Mouse (Mus musculus): ENCODE results near the gene Prpf8. TPM values are rescaled to one million over a fixed set of nuclear protein-coding genes. Genes with fewer than 3 reads are reported as not detected.
"Not testable (repeated sequence)": the region's sequence is repeated elsewhere in the genome, so short reads cannot be mapped to it uniquely, and the experiment has no call there.

Gene Prpf8
- polyA plus RNA-seq, 1 experiment from 2014 or later = 81.6 TPM

- 94% methylated on average over 8 of the region's 8 CpGs for WGBS
- Histone ChIP-seq H3K27me3 (peaks cover 8% of the 10 kb centered on the region), H3K4me1 (peaks cover 20% of the 10 kb centered on the region), H3K4me3 (no peak overlapping the region), H3K36me3 (peaks cover 25% of the 10 kb centered on the region), H3K4me2 (replicated peaks) (no peak overlapping the region), H3K27ac (replicated peaks) (no peak overlapping the region), H3K9ac (replicated peaks) (no peak overlapping the region), H3K9me3 (no peaks in the 10 kb centered on the region)
- ATAC-seq (ENCODE audit: low FRiP score, low read depth) = no peak
Observed at GRCm38 (mm10) chr11:75452081-75452480, 34.5 kb upstream of the Prpf8 start.

- Histone ChIP-seq H3K27me3 (peaks cover 8% of the 10 kb centered on the region), H3K4me2 (replicated peaks) (peak overlapping the region; percentile 93), H3K9me3 (no peaks in the 10 kb centered on the region), H3K4me1 (peaks cover 20% of the 10 kb centered on the region), H3K27ac (replicated peaks) (no peak overlapping the region), H3K4me3 (no peak overlapping the region), H3K9ac (replicated peaks) (peak overlapping the region; percentile 67; the same call in 1 of the 2 replicates), H3K36me3 (peaks cover 18% of the 10 kb centered on the region)
- WGBS = 93% methylated on average over 31 of the region's 31 CpGs
- no peak for ATAC-seq (ENCODE audit: low FRiP score, low read depth)
Observed at GRCm38 (mm10) chr11:75452812-75453557, 33.6 kb upstream of the Prpf8 start.

GRCm38 (mm10) chr11:75453991-75454930, 32.4 kb upstream of the Prpf8 start, which contains the start of gene Wdr81:
TSS of gene Wdr81 (minus strand) at chr11:75454717.
- H3K4me2 ChIP-seq (replicated peaks) = peak within 1 kb of the TSS; percentile 93
- peak within 1 kb of the TSS; percentile 12 for H3K27ac ChIP-seq (replicated peaks)
- peak; percentile 95 for ATAC-seq (ENCODE audit: low FRiP score, low read depth)
- H3K36me3 ChIP-seq = peaks cover 6% of the 10 kb centered on the region
- H3K4me1 ChIP-seq = peaks cover 20% of the 10 kb centered on the region
- peak within 1 kb of the TSS; percentile 61 for H3K4me3 ChIP-seq
- peaks cover 8% of the 10 kb centered on the region for H3K27me3 ChIP-seq
- no peaks in the 10 kb centered on the region for H3K9me3 ChIP-seq
- H3K9ac ChIP-seq (replicated peaks) = peak within 1 kb of the TSS; percentile 67
- WGBS = 4% methylated on average over 56 of the region's 56 CpGs

GRCm38 (mm10) chr11:75455041-75455736, 31.4 kb upstream of the Prpf8 start:
- H3K27me3 ChIP-seq = peaks cover 8% of the 10 kb centered on the region
- peak overlapping the region; percentile 67 for H3K9ac ChIP-seq (replicated peaks)
- no peaks in the 10 kb centered on the region; the same call in none of the 2 replicates for H3K36me3 ChIP-seq
- H3K4me1 ChIP-seq = peaks cover 26% of the 10 kb centered on the region
- peak overlapping the region; percentile 61 for H3K4me3 ChIP-seq
- WGBS = 83% methylated on average over 10 of the region's 10 CpGs
- H3K27ac ChIP-seq (replicated peaks) = peak overlapping the region; percentile 12
- peak overlapping the region; percentile 93 for H3K4me2 ChIP-seq (replicated peaks)
- ATAC-seq (ENCODE audit: low FRiP score, low read depth) = no peak
- no peaks in the 10 kb centered on the region for H3K9me3 ChIP-seq

GRCm38 (mm10) chr11:75455971-75456370, 30.6 kb upstream of the Prpf8 start:
- WGBS = 92% methylated on average over 2 of the region's 2 CpGs
- H3K36me3 ChIP-seq; ATAC-seq (ENCODE audit: low FRiP score, low read depth); H3K27me3 ChIP-seq; H3K27ac ChIP-seq (replicated peaks); H3K4me2 ChIP-seq (replicated peaks); H3K9me3 ChIP-seq; H3K9ac ChIP-seq (replicated peaks); H3K4me3 ChIP-seq: not testable (repeated sequence)
- H3K4me1 ChIP-seq = peaks cover 30% of the 10 kb centered on the region

DNA sequence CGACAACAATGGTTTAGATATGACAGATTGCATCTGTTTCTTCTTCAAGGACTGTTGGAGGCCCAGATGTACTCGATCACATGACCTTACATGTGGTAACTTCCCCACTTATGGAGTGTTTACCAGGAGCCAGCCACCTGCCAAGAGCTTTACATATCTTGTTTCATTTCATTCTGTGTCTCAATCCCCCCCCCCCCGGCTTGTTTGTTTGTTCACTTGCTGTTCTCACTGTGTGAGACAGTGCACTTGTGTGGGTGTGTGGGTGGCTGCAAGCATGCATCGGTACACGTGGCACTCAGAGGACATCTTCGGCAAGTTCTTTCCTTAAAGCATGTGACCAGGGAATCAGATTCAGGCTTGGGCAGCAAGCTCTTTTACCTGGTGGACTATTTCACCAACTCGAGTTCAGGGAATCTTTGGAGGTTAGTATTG, 30.2 kb upstream of the Prpf8 start:
- no peak overlapping the region for H3K9ac ChIP-seq (replicated peaks)
- H3K4me3 ChIP-seq = no peak overlapping the region
- 83% methylated on average over 7 of the region's 7 CpGs for WGBS
- peaks cover 30% of the 10 kb centered on the region for H3K4me1 ChIP-seq
- H3K4me2 ChIP-seq (replicated peaks) = no peak overlapping the region
- H3K36me3 ChIP-seq = no peaks in the 10 kb centered on the region; the same call in 1 of the 2 replicates
- ATAC-seq (ENCODE audit: low FRiP score, low read depth) = no peak
- no peak overlapping the region for H3K27ac ChIP-seq (replicated peaks)
- no peaks in the 10 kb centered on the region for H3K9me3 ChIP-seq
- H3K27me3 ChIP-seq = peaks cover 8% of the 10 kb centered on the region

GRCm38 (mm10) chr11:75458169-75458568, 28.4 kb upstream of the Prpf8 start:
- no peak overlapping the region for H3K4me2 ChIP-seq (replicated peaks)
- peaks cover 8% of the 10 kb centered on the region for H3K27me3 ChIP-seq
- ATAC-seq (ENCODE audit: low FRiP score, low read depth) = no peak
- H3K4me3 ChIP-seq = no peak overlapping the region
- H3K9ac ChIP-seq (replicated peaks) = no peak overlapping the region
- peaks cover 46% of the 10 kb centered on the region for H3K4me1 ChIP-seq
- 29% methylated on average over 3 of the region's 3 CpGs for WGBS
- no peaks in the 10 kb centered on the region for H3K9me3 ChIP-seq
- H3K36me3 ChIP-seq = no peaks in the 10 kb centered on the region
- H3K27ac ChIP-seq (replicated peaks) = no peak overlapping the region

- H3K27me3 ChIP-seq = peaks cover 4% of the 10 kb centered on the region
- no peak overlapping the region for H3K9ac ChIP-seq (replicated peaks)
- no peak overlapping the region for H3K4me3 ChIP-seq
- 81% methylated on average over 8 of the region's 8 CpGs for WGBS
- ATAC-seq (ENCODE audit: low FRiP score, low read depth) = no peak
- H3K9me3 ChIP-seq = no peaks in the 10 kb centered on the region
- H3K4me1 ChIP-seq = peaks cover 42% of the 10 kb centered on the region
- H3K36me3 ChIP-seq = no peaks in the 10 kb centered on the region
- no peak overlapping the region for H3K4me2 ChIP-seq (replicated peaks)
- no peak overlapping the region for H3K27ac ChIP-seq (replicated peaks)
Observed at GRCm38 (mm10) chr11:75458628-75459041, 28.0 kb upstream of the Prpf8 start.

- Histone ChIP-seq H3K36me3 (no peaks in the 10 kb centered on the region), H3K4me1 (peaks cover 36% of the 10 kb centered on the region), H3K9ac (replicated peaks) (no peak overlapping the region), H3K4me2 (replicated peaks) (peak overlapping the region; percentile 80; the same call in 1 of the 2 replicates), H3K9me3 (no peaks in the 10 kb centered on the region), H3K4me3 (no peak overlapping the region), H3K27ac (replicated peaks) (0 out of 2 replicates have a peak overlapping the region, but pooled peaks have one; percentile 71), H3K27me3 (no peaks in the 10 kb centered on the region)
- no peak for ATAC-seq (ENCODE audit: low FRiP score, low read depth)
- WGBS = 84% methylated on average over 5 of the region's 5 CpGs
Observed at GRCm38 (mm10) chr11:75459141-75459711, 27.4 kb upstream of the Prpf8 start.

DNA sequence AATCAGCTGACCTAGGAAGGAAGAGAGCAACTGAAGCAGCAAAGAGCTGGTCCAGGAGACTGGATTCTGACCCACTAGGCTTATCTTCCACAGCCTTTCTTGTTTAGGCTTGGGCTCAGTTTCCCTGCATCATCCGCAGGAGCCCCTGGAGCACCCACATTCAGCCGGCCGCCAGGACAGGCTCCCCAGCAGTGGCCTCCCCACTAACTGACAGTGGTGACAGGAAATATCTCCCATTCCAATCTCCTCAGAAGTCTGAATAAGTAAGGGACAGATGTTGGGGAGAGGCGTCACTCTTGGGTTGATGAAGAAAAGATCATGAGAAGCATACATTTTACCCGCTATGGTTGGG, 26.9 kb upstream of the Prpf8 start:
- H3K4me3 ChIP-seq = 0 out of 2 replicates have a peak overlapping the region, but pooled peaks have one; percentile 67
- H3K27ac ChIP-seq (replicated peaks) = peak overlapping the region; percentile 71; the same call in 1 of the 2 replicates
- WGBS = 27% methylated on average over 5 of the region's 5 CpGs
- no peaks in the 10 kb centered on the region for H3K9me3 ChIP-seq
- H3K4me1 ChIP-seq = peaks cover 34% of the 10 kb centered on the region
- H3K36me3 ChIP-seq = peaks cover 3% of the 10 kb centered on the region; the same call in 1 of the 2 replicates
- ATAC-seq (ENCODE audit: low FRiP score, low read depth) = no peak
- H3K4me2 ChIP-seq (replicated peaks) = peak overlapping the region; percentile 80
- H3K27me3 ChIP-seq = no peaks in the 10 kb centered on the region
- no peak overlapping the region; the same call in 1 of the 2 replicates for H3K9ac ChIP-seq (replicated peaks)
